Mouse (Mus musculus) brown adipose tissue, adult 24 weeks (tissue): ENCODE data around the gene Pde6g. TPM values are rescaled to one million over a fixed set of nuclear protein-coding genes. Genes with fewer than 3 reads are reported as not detected.

ENCODE experiments used
- H3K27ac ChIP-seq: fragments of 200-500 bp; replicated peaks from 2 replicates; pipeline ENCODE4 v1.5.1; 2012; ENCODE audit warnings: low read depth, mild to moderate bottlenecking, low read length
- H3K4me1 ChIP-seq: fragments of 200-500 bp; 2 replicates; pipeline ENCODE4 v1.6.1; 2012; ENCODE audit warnings: low read length, mixed read lengths; ENCODE audit not compliant: control insufficient read depth, insufficient read depth, insufficient read length
- H3K4me3 ChIP-seq: fragments of 200-500 bp; 2 replicates; pipeline ENCODE4 v1.5.1; 2012; ENCODE audit warnings: low read depth, mild to moderate bottlenecking, low read length, moderate library complexity; ENCODE audit not compliant: insufficient read depth
- polyA plus RNA-seq: library from polyadenylated mRNA; stranded (reverse); fragments of >200 nt; gene quantifications from 2 replicates; pipeline ENCODE4 v1.2.4, GENCODE M21; 2012; ENCODE audit not compliant: missing spikeins, insufficient read depth, insufficient read length

Pde6g gene
- polyA plus RNA-seq, 1 experiment = not detected

DNA sequence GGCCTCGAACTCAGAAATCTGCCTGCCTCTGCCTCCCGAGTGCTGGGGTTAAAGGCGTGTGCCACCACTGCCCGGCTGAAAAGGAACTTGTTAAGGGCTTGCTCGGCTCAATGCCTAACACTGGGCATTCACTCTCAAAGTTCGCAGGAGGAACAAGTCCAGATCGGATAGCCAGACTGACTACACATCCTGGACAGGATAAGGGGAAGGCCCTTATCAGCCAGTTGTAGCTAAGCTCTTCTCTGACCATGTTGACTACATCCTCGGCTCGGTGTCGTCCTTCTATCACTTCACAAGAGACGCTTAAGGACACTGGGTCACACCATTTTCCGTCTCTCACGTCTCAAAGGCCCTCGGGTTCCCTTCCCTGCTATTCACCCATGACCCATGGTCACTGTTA is 4.1 kb upstream of the Pde6g start:
- peak overlapping the region; percentile 79 for H3K27ac ChIP-seq
- no peaks in the 10 kb centered on the region for H3K4me1 ChIP-seq
- H3K4me3 ChIP-seq = peak overlapping the region; percentile 88

DNA sequence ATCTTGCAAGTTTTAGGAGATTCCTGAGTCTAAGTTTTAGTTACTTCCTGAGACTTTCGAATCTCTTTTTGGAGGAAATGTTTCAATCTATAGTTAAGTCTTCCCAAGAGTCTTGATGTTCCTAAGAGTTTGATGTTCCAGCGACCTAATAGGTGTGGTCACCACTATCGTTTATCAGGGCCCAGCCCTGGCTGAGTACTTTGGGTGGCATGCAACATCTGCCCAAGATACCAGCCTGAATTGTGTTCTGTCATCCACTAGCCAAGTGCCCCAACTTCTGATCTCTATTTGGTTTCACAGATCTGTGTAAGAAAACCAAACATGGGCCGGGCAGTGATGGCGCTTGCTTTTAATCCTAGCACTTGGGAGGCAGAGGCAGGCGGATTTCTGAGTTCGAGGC is 2.1 kb upstream of the Pde6g start:
- H3K4me1 ChIP-seq = no peaks in the 10 kb centered on the region
- no peak overlapping the region for H3K4me3 ChIP-seq
- no peak overlapping the region for H3K27ac ChIP-seq

DNA sequence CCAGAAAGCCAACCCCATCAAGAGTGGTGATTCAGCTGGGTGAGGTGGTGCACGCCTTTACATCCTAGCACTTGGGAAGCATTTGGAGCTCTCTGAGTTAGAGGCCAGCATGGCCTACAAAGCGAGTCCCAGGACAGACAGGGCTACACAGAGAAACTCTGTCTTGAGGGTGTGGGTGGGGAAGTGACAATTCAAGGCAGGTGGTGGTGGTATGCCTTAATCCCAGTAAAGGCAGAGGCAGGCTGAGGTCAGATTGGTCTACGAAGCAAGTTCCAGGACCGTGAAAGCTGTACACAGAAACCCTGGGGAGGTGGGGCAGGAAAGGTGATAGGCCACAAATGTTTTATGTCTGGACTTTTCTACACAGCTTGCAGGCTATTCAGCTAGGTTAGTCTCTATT is 1.7 kb upstream of the Pde6g start:
- H3K27ac ChIP-seq = no peak overlapping the region

DNA sequence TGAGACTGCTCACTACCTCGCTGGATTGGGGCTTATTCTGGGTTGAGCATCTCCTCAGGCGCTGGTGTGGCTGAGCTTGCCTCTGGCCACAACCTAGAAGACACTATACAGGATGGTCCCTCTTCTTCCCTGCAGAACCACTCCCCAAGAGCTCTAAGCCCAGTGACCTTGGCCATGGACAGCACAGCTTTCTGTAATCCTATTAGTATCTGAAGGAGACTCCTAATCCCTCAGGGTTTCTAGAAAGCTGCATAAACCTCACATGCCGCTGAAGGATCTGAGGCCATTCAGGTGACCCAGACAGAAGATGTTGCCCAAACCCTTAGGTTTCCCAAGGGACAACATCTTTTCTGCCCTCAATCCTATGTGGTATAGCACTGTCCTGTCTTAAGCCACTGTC is 1.1 kb downstream of the Pde6g start:
- H3K27ac ChIP-seq = no peak overlapping the region
- H3K4me3 ChIP-seq = no peak overlapping the region
- H3K4me1 ChIP-seq = no peaks in the 10 kb centered on the region

More for the DNA sequence above, 1.7 kb upstream of the Pde6g start:
- Histone ChIP-seq H3K4me3 (no peak overlapping the region), H3K4me1 (no peaks in the 10 kb centered on the region)

- H3K4me3 ChIP-seq = no peak overlapping the region
- H3K4me1 ChIP-seq = no peaks in the 10 kb centered on the region
- no peak overlapping the region for H3K27ac ChIP-seq
Observed at GRCm38 (mm10) chr11:120447179-120447578, 6.1 kb downstream of the Pde6g start.

- Histone ChIP-seq H3K4me3 (no peak overlapping the region), H3K27ac (no peak overlapping the region), H3K4me1 (no peaks in the 10 kb centered on the region)
Observed at GRCm38 (mm10) chr11:120445475-120445874, 7.8 kb downstream of the Pde6g start.

DNA sequence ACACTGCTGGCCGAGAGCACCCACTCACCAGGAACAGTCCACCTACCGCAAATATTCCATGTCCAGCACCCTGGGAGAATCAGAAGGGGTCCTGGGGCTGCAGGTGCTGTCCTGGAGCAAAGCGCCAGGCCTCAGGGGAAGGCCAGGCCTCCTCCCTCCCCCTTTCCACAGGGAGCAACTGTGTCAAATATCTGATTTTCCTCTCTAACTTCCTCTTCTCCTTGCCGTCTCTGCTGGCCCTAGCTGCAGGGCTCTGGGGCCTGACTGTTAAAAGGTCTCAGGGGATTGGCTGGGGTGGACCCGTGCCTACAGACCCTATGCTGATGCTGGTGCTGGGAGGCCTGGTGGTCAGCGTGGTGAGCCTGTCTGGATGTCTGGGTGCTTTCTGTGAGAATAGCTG is 9.2 kb downstream of the Pde6g start:
- Histone ChIP-seq H3K27ac (no peak overlapping the region), H3K4me1 (no peaks in the 10 kb centered on the region), H3K4me3 (no peak overlapping the region)

DNA sequence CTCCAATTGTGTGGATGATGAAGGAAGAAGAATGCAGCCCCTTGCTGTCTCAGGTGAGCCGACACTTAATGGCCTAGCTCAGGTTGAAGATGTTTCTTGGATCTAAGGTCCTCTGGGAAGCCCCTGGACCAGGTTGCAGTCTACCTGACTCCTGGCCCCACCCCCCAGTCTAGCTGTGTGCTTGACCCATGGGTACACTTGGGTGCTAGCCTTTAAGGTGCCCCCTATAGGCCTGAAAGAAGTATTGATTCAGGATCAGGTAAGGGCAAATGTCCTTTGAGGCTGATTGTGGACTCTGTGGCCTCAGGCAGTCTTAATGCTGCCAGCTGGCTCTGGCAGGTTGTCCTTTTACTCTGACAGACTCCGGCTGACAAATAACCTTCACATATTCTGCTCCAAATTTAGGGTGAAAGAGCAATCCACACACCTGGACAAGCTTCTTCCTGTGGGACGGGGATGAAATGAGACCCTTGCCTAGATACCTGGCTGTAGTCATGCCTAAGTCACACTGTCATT is 10.5 kb downstream of the Pde6g start:
- no peaks in the 10 kb centered on the region for H3K4me1 ChIP-seq
- H3K27ac ChIP-seq = no peak overlapping the region
- no peak overlapping the region for H3K4me3 ChIP-seq

- Histone ChIP-seq H3K4me3 (no peak within 1 kb of the TSS), H3K4me1 (no peaks in the 10 kb centered on the region), H3K27ac (no peak within 1 kb of the TSS)
Observed at GRCm38 (mm10) chr11:120442344-120442743, 11.0 kb downstream of the Pde6g start, which contains the start of gene Tspan10. Gene Tspan10 (plus strand): TSS chr11:120442644.

DNA sequence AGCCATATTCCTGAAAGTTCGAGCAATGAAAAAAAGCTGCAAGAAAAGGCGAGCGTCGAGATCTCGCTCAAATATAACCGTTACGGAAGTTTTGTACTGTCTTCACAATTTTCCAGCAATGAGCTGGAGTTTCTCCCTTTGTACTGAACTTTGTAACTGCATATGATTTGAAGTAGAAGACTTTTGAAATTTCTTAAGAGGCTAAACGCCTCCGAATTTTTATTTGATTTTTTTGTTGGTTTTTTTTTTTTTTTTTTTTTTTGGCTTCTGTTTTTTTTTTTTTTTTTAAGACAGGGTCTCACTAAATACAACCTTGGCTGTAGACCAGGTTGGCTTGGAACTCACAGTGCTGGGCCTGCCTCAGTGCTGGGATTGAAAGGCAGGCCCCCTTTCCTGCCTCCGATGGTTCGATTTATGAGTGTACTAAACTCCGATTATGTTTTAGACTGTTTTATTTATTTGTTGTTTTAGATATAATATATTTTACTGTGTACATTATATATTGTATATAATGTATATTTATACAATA is 15.4 kb downstream of the Pde6g start:
- Histone ChIP-seq H3K27ac (no peak overlapping the region), H3K4me3 (peak overlapping the region; percentile 85), H3K4me1 (peaks cover 6% of the 10 kb centered on the region; the same call in 1 of the 2 replicates)

GRCm38 (mm10) chr11:120437152-120437856 is 16.0 kb downstream of the Pde6g start, which contains the start of gene Nploc4:
Gene Nploc4 (minus strand): TSS chr11:120437708.
- Histone ChIP-seq H3K4me1 (peaks cover 6% of the 10 kb centered on the region; the same call in 1 of the 2 replicates), H3K4me3 (peak within 1 kb of the TSS; percentile 85)

DNA sequence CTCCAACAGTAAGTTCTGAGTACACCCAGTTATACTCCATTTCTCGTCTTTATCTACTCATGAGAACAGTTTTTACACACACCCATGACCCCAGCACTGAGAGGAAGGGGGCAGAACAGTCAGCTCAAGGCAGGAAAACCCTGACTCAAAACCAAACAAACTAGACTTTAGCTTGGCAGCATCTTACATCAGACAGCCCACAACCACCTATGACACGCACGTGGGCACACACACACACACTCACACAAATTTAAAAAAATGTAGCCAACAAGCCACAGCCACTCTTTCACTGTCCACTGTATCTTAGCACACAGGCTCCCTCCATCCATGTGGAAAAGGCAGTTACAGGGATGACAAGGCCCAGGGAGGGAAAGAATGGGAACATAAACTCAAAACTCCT is 26.6 kb downstream of the Pde6g start:
- H3K4me1 ChIP-seq = no peaks in the 10 kb centered on the region
- H3K27ac ChIP-seq = no peak overlapping the region
- no peak overlapping the region for H3K4me3 ChIP-seq

More at GRCm38 (mm10) chr11:120437152-120437856, 16.0 kb downstream of the Pde6g start, which contains the start of gene Nploc4:
- peak within 1 kb of the TSS; percentile 68 for H3K27ac ChIP-seq

DNA sequence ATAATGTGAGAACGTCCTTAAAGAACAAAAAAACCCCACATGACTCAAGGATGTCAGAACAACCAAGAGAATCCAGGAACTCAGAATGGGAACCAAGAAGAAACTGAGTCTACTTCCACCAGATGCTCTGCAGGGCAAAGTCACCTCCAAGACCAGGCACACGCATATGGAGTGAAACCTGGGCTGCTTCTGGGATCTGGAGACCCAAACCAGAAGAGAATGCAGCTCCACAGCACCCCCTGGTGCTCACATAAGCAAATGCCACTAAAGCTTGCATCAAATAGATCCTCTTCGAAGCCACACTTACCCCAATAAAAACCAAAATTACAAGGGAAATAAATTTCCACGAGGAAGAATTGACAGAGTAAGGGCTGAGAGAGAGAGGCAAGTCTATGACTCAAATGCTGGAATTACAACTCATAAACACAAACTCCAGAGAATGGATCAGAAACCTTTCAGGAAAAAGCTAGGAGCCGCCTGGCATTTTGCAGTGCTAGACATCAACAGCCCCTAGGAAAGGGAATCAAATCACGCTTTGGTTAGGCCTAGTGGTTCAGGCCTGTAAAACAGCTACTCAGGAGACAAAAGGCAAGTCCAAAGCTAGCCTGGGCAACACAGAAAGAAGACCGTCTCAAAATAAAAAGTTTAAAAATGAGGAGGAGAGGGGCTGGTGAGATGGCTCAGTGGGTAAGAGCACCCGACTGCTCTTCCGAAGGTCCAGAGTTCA is 29.6 kb downstream of the Pde6g start:
- Histone ChIP-seq H3K4me3 (no peak overlapping the region), H3K27ac (no peak overlapping the region), H3K4me1 (no peaks in the 10 kb centered on the region)

DNA sequence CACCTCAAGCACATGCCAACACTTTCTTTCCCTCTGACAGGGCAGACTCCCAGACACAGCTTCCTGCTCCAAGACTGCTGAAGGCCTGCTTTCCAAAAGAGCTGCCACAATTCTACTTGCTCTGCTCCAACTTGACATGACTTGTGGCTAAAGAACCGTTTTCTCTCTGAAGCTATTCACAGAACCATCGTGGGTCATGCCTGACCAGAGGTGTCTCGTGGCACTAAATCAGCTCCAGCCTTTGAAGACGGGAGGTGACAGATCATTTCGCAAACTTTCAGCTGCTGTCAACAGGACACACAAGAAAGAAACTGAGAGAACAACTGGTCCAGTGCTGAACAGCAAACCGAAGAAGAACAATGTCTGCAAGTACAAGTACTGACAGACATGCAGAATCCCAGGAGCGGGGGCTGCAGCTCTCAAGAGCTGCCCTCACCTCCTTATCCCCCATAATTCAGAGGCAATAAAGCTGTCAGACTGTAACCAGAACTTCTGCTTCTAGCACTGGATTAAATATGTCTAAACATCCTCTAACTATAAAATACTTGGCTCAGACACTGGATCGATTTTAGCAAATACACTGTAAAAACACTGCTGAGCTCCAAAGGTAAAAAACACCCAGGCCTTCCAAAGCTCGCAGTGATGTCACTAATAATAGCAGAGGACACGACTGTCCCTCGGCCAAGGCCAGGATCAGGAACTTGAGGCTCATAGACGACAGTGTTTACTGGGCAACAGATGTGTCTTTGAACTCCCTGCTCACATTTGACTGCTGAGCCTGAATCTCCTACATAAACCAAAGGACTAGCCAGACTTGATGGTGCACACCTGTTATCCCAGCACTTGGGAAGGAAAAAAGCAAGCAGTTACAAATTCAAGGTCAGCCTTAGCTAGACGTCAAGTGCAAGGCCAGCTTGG is 30.4 kb downstream of the Pde6g start:
- H3K4me3 ChIP-seq = no peak overlapping the region
- H3K4me1 ChIP-seq = no peaks in the 10 kb centered on the region
- H3K27ac ChIP-seq = no peak overlapping the region
